Mouse (Mus musculus) brain, embryonic 14.5 days (tissue): Measurements from ENCODE around the gene Rab4b.

Experiments used
- CTCF ChIP-seq: fragments of 200-500 bp; IDR thresholded peaks from 2 replicates; pipeline ENCODE4 v1.5.1; 2012; ENCODE audit warnings: inconsistent platforms, mild to moderate bottlenecking, moderate library complexity, borderline replicate concordance; ENCODE audit not compliant: insufficient read depth, insufficient read length; ENCODE audit errors: extremely low read depth
- POLR2A ChIP-seq: fragments of 200-500 bp; IDR thresholded peaks from 2 replicates; pipeline ENCODE4 v1.6.1; 2012; ENCODE audit warnings: mild to moderate bottlenecking, inconsistent platforms, borderline replicate concordance; ENCODE audit not compliant: poor library complexity, insufficient read depth, insufficient read length, severe bottlenecking; ENCODE audit errors: extremely low read depth

- TF ChIP-seq POLR2A, result no peak
- TF ChIP-seq CTCF, result no peak
Measured at GRCm38 (mm10) chr7:27222538-27222937, 43.8 kb upstream of the Rab4b start.
